Mouse (Mus musculus) testis, adult 2 months (tissue): ENCODE measurements around the gene S1pr3. TPM values are rescaled to one million over a fixed set of nuclear protein-coding genes. Genes with fewer than 3 reads are reported as not detected.
A peak's percentile ranks its signal among the peaks of the same experiment; 100 is the strongest.

Experiments
- H3K27ac ChIP-seq: fragments of 200-500 bp; 2 replicates; pipeline ENCODE4 v1.5.1; 2012; ENCODE audit warnings: low read depth, low read length; ENCODE audit not compliant: control insufficient read depth, insufficient read depth
- H3K27me3 ChIP-seq: fragments of 200-500 bp; 2 replicates; pipeline ENCODE4 v1.6.1; 2012; ENCODE audit warnings: mild to moderate bottlenecking, low read length, moderate library complexity; ENCODE audit not compliant: control insufficient read depth, insufficient read depth
- H3K36me3 ChIP-seq: fragments of 200-500 bp; 2 replicates; pipeline ENCODE4 v1.6.1; 2012; ENCODE audit warnings: mild to moderate bottlenecking, low read length; ENCODE audit not compliant: control insufficient read depth, insufficient read depth
- H3K4me1 ChIP-seq: fragments of 200-500 bp; 2 replicates; pipeline ENCODE4 v1.6.1; 2012; ENCODE audit warnings: low read length; ENCODE audit not compliant: control insufficient read depth, insufficient read depth
- H3K4me3 ChIP-seq: fragments of 200-500 bp; 2 replicates; pipeline ENCODE4 v1.5.1; 2012; ENCODE audit warnings: low read depth, mild to moderate bottlenecking, low read length, moderate library complexity, mixed read lengths; ENCODE audit not compliant: control insufficient read depth
- CTCF ChIP-seq: fragments of 200-500 bp; IDR thresholded peaks from 2 replicates; pipeline ENCODE4 v1.5.1; 2012; ENCODE audit warnings: low read depth, mild to moderate bottlenecking, inconsistent platforms, low read length, moderate library complexity; ENCODE audit not compliant: control insufficient read depth, insufficient read depth, insufficient replicate concordance
- POLR2A ChIP-seq: fragments of 200-500 bp; IDR thresholded peaks from 2 replicates; pipeline ENCODE4 v1.6.1; 2012; ENCODE audit warnings: low read depth, mild to moderate bottlenecking, inconsistent platforms, low read length, moderate library complexity; ENCODE audit not compliant: control insufficient read depth
- polyA plus RNA-seq: library from polyadenylated mRNA; depleted of rRNA; stranded (reverse); fragments of >200 nt; gene quantifications from 2 replicates; pipeline ENCODE4 v1.2.3, GENCODE M21; 2012; rRNA removed

S1pr3 gene
- 3.1 TPM in 2 replicates for polyA plus RNA-seq

GRCm38 (mm10) chr13:51408519-51409001 is at the start of gene S1pr3:
TSS of gene S1pr3 (plus strand) at chr13:51408639.
- Histone ChIP-seq H3K4me1 (peaks cover 8% of the 10 kb centered on the region), H3K36me3 (no peaks in the 10 kb centered on the region), H3K27me3 (no peaks in the 10 kb centered on the region), H3K4me3 (peak within 1 kb of the TSS; percentile 60), H3K27ac (no peak within 1 kb of the TSS)
- TF ChIP-seq POLR2A (no peak; the same call in 1 of the 2 replicates), CTCF (no peak)

GRCm38 (mm10) chr13:51360441-51360962 is 47.9 kb upstream of the S1pr3 start:
- peaks cover 2% of the 10 kb centered on the region; the same call in 1 of the 2 replicates for H3K4me1 ChIP-seq
- no peaks in the 10 kb centered on the region for H3K27me3 ChIP-seq
- no peak overlapping the region for H3K27ac ChIP-seq
- H3K4me3 ChIP-seq = no peak overlapping the region
- no peaks in the 10 kb centered on the region for H3K36me3 ChIP-seq
- no peak for TF ChIP-seq CTCF
- no peak for TF ChIP-seq POLR2A

- no peak for TF ChIP-seq POLR2A
- no peak for TF ChIP-seq CTCF
- no peaks in the 10 kb centered on the region for H3K27me3 ChIP-seq
- no peak overlapping the region for H3K27ac ChIP-seq
- H3K36me3 ChIP-seq = no peaks in the 10 kb centered on the region
- no peak overlapping the region for H3K4me3 ChIP-seq
- H3K4me1 ChIP-seq = peaks cover 2% of the 10 kb centered on the region; the same call in 1 of the 2 replicates
These were observed 45.0 kb upstream of the S1pr3 start for GRCm38 (mm10) chr13:51363390-51363789.

- Histone ChIP-seq H3K4me1 (peaks cover 2% of the 10 kb centered on the region; the same call in 1 of the 2 replicates), H3K4me3 (no peak overlapping the region), H3K27ac (no peak overlapping the region), H3K27me3 (no peaks in the 10 kb centered on the region), H3K36me3 (no peaks in the 10 kb centered on the region)
- TF ChIP-seq CTCF (no peak), POLR2A (no peak)
These were observed 44.5 kb upstream of the S1pr3 start for GRCm38 (mm10) chr13:51363985-51364384.

- Histone ChIP-seq H3K36me3 (no peaks in the 10 kb centered on the region), H3K27ac (no peak overlapping the region), H3K4me3 (no peak overlapping the region), H3K27me3 (no peaks in the 10 kb centered on the region), H3K4me1 (peaks cover 2% of the 10 kb centered on the region; the same call in 1 of the 2 replicates)
- TF ChIP-seq CTCF (no peak), POLR2A (no peak)
These were observed 43.2 kb upstream of the S1pr3 start for GRCm38 (mm10) chr13:51365191-51365590.

- Histone ChIP-seq H3K4me3 (no peak overlapping the region), H3K4me1 (no peaks in the 10 kb centered on the region), H3K36me3 (no peaks in the 10 kb centered on the region)
These were observed 40.1 kb upstream of the S1pr3 start for GRCm38 (mm10) chr13:51368346-51368745.

GRCm38 (mm10) chr13:51369354-51369753 is 39.1 kb upstream of the S1pr3 start:
- Histone ChIP-seq H3K4me3 (no peak overlapping the region), H3K4me1 (peaks cover 2% of the 10 kb centered on the region), H3K27ac (no peak overlapping the region), H3K27me3 (no peaks in the 10 kb centered on the region), H3K36me3 (no peaks in the 10 kb centered on the region)
- TF ChIP-seq CTCF = no peak
- TF ChIP-seq POLR2A = no peak

More at GRCm38 (mm10) chr13:51368346-51368745, 40.1 kb upstream of the S1pr3 start:
- no peak overlapping the region for H3K27ac ChIP-seq
- H3K27me3 ChIP-seq = no peaks in the 10 kb centered on the region
- no peak for TF ChIP-seq CTCF
- TF ChIP-seq POLR2A = no peak

- Histone ChIP-seq H3K4me1 (peaks cover 8% of the 10 kb centered on the region), H3K27ac (no peak overlapping the region), H3K36me3 (no peaks in the 10 kb centered on the region), H3K4me3 (no peak overlapping the region), H3K27me3 (no peaks in the 10 kb centered on the region)
- no peak for TF ChIP-seq POLR2A
- TF ChIP-seq CTCF = no peak
These were observed 35.4 kb upstream of the S1pr3 start for GRCm38 (mm10) chr13:51373086-51373485.
